10 mouse cellular contexts compared by ENCODE assay signal in genomic region chr2:125684559-125685440, GRCm38 (mm10). TPM values are rescaled to one million over a fixed set of nuclear protein-coding genes. Genes with fewer than 3 reads are reported as not detected.
DNase-seq lines count a peak whose midpoint lies in the region; ATAC-seq lines count a peak whose summit lies in the region.
"Had no signal": no experiment of that assay in that cellular context is flagged by ENCODE, and none has a peak within 500 bp of the region (broad histone marks: within the 10 kb centered on the region; RNA-seq: fewer than 3 reads in every experiment).

No protein-coding gene starts in this region.

- DNase-seq in left cerebral cortex, adult 18-20 months (ENCODE audit: low spot score in 2 of 2) = peak; percentile 30 to 36
- no peak for DNase-seq in left cerebral cortex, adult 11 months (ENCODE audit: low spot score)
- peak; percentile 92 for DNase-seq in brain, adult 2 months (ENCODE audit: low read depth, low spot score)
- peak; percentile 42 for DNase-seq in embryonic facial prominence, embryonic 10.5 days (ENCODE audit: low spot score)
- peak; percentile 26 for DNase-seq in limb, embryonic 11.5 days (ENCODE audit: low spot score)
- no peak for DNase-seq in yolk sac, embryonic 10.5 days (ENCODE audit: low spot score)
- no peak for DNase-seq in cerebellum, postnatal 10 days
- no peak for DNase-seq in adrenal gland, postnatal 36 days
- DNase-seq: cerebellum, postnatal 36 days; heart, postnatal 36 days had no signal

- no peak overlapping the region for H3K4me3 ChIP-seq in embryonic facial prominence, embryonic 10.5 days
- H3K4me3 ChIP-seq in limb, embryonic 11.5 days (ENCODE audit: low read depth, low read length) = no peak overlapping the region

- H3K9me3 ChIP-seq in embryonic facial prominence, embryonic 10.5 days = no peaks in the 10 kb centered on the region
- H3K9me3 ChIP-seq in limb, embryonic 11.5 days (ENCODE audit: control insufficient read depth, low read length) = no peaks in the 10 kb centered on the region

- no peaks in the 10 kb centered on the region for H3K27me3 ChIP-seq in embryonic facial prominence, embryonic 10.5 days (replicated peaks; ENCODE audit: low read depth, poor library complexity, severe bottlenecking)
- H3K27me3 ChIP-seq in limb, embryonic 11.5 days (ENCODE audit: control insufficient read depth, insufficient read depth, low read length) = no peaks in the 10 kb centered on the region

- peaks cover 22% of the 10 kb centered on the region for H3K4me1 ChIP-seq in embryonic facial prominence, embryonic 10.5 days
- no peaks in the 10 kb centered on the region for H3K4me1 ChIP-seq in limb, embryonic 11.5 days (ENCODE audit: control insufficient read depth, insufficient read depth, low read length)

- ATAC-seq in limb, embryonic 11.5 days (ENCODE audit: insufficient number of reproducible peaks, low FRiP score, low TSS enrichment, low read depth) = no peak

- H3K27ac ChIP-seq in embryonic facial prominence, embryonic 10.5 days (replicated peaks) = peak overlapping the region; percentile 68
- H3K27ac ChIP-seq in limb, embryonic 11.5 days (replicated peaks; ENCODE audit: low read depth, low read length) = no peak overlapping the region

- WGBS in embryonic facial prominence, embryonic 10.5 days = 51% methylated on average over 10 of the region's 10 CpGs
- WGBS in limb, embryonic 11.5 days = 75% methylated on average over 10 of the region's 10 CpGs

- no peaks in the 10 kb centered on the region for H3K36me3 ChIP-seq in embryonic facial prominence, embryonic 10.5 days (replicated peaks)
- H3K36me3 ChIP-seq in limb, embryonic 11.5 days (ENCODE audit: control insufficient read depth, insufficient read depth, low read length) = no peaks in the 10 kb centered on the region

- no peak overlapping the region for H3K4me2 ChIP-seq in limb, embryonic 11.5 days (ENCODE audit: low read depth, severe bottlenecking)

- H3K9ac ChIP-seq in limb, embryonic 11.5 days (ENCODE audit: low read length) = no peak overlapping the region

RNA-seq across cellular contexts. Expression of gene Eid1, which starts 11.9 kb away (rescaled TPM):
- 100 to 1,000 TPM; 229 to 233 TPM for total RNA-seq in left cerebral cortex, adult 18-20 months (2021)
- 127 and 136 TPM in 2 replicates for polyA plus RNA-seq in embryonic facial prominence, embryonic 10.5 days (2016; fragmentation: Nextera tagmentation; extraction: Ambion mirVana)
- 224 and 232 TPM in 2 replicates for polyA plus RNA-seq in limb, embryonic 11.5 days (2014; fragmentation: Nextera tagmentation; extraction: Ambion mirVana)
- 100 to 1,000 TPM; 118 to 132 TPM for total RNA-seq in adrenal gland, postnatal 36 days (2021)

RNA-seq across cellular contexts. Expression of gene Shc4, which starts 39.1 kb away (rescaled TPM):
- 1 to 10 TPM; 5.1 to 5.2 TPM for total RNA-seq in left cerebral cortex, adult 18-20 months (2021)
- 1.2 and 2.0 TPM in 2 replicates for polyA plus RNA-seq in embryonic facial prominence, embryonic 10.5 days (2016; fragmentation: Nextera tagmentation; extraction: Ambion mirVana)
- 1.1 and 1.2 TPM in 2 replicates for polyA plus RNA-seq in limb, embryonic 11.5 days (2014; fragmentation: Nextera tagmentation; extraction: Ambion mirVana)
- 1 to 10 TPM; 3.2 to 3.4 TPM for total RNA-seq in adrenal gland, postnatal 36 days (2021)

RNA-seq across cellular contexts. Expression of gene Cep152, which starts 59.9 kb away (rescaled TPM):
- 1 to 10 TPM; 2.6 TPM for total RNA-seq in left cerebral cortex, adult 18-20 months (2021)
- 11.5 and 12.4 TPM in 2 replicates for polyA plus RNA-seq in embryonic facial prominence, embryonic 10.5 days (2016; fragmentation: Nextera tagmentation; extraction: Ambion mirVana)
- 9.1 and 9.9 TPM in 2 replicates for polyA plus RNA-seq in limb, embryonic 11.5 days (2014; fragmentation: Nextera tagmentation; extraction: Ambion mirVana)
- total RNA-seq in adrenal gland, postnatal 36 days (2021) = 1 to 10 TPM; 2.6 to 2.7 TPM

Comparison
In these comparisons a context has a peak if more than half of its experiments do, and no peak if none do; other contexts are left out.
1. DNase-seq: peak in left cerebral cortex, adult 18-20 months (2 of 2), brain, adult 2 months (single experiment), embryonic facial prominence, embryonic 10.5 days (single experiment) and limb, embryonic 11.5 days (single experiment); none in left cerebral cortex, adult 11 months (single experiment), yolk sac, embryonic 10.5 days (single experiment), cerebellum, postnatal 10 days (0 of 2) and adrenal gland, postnatal 36 days (0 of 2).